17 mouse cellular contexts compared by ENCODE assay signal in genomic region chr1:130872912-130873311, GRCm38 (mm10). TPM values are rescaled to one million over a fixed set of nuclear protein-coding genes. Genes with fewer than 3 reads are reported as not detected.
A peak's percentile ranks its signal among the peaks of the same experiment; 100 is the strongest.
DNase-seq lines count a peak whose midpoint lies in the region; ATAC-seq lines count a peak whose summit lies in the region.
"Had no signal": no experiment of that assay in that cellular context is flagged by ENCODE, and none has a peak within 500 bp of the region (broad histone marks: within the 10 kb centered on the region; RNA-seq: fewer than 3 reads in every experiment).

No protein-coding gene starts in this region.

- peak; percentile 23 to 29 for DNase-seq in B cell, adult 2 months
- peak; percentile 46 for DNase-seq in MEL-GATA-1-ER (ENCODE audit: extremely low read depth, low read depth)
- no peak for DNase-seq in cerebellum, postnatal 25 days
- DNase-seq in right cerebral cortex, postnatal 14 days, result no peak
- no peak for DNase-seq in layer of hippocampus, postnatal 14 days (ENCODE audit: low spot score in 2 of 2)
- DNase-seq: adrenal gland, adult 2 months; adrenal gland, postnatal 36 days; cerebellum, adult 2 months; cerebellum, postnatal 10 days; gastrocnemius, postnatal 36 days; heart, adult 2 months; heart, postnatal 14 days had no signal

- peak; percentile 54; the same call in 1 of the 2 replicates for ATAC-seq in megakaryocyte, adult 5-6 weeks (ENCODE audit: poor library complexity, severe bottlenecking)
- ATAC-seq: forebrain, embryonic 15.5 days; hindbrain, embryonic 16.5 days; inflammation-experienced regulatory T-cells, adult 6 months had no signal

RNA-seq across cellular contexts. Expression of gene Fcmr, which starts 7.4 kb away (rescaled TPM):
- total RNA-seq in megakaryocyte, adult 5-6 weeks (2015), result 1.1 TPM in 1 of 2 replicates, not detected in the other
- total RNA-seq in megakaryocyte, adult 5-6 weeks (2017), result not detected in 2 replicates
- total RNA-seq in layer of hippocampus, postnatal 14 days (2021), result under 1 TPM in 1 of 2 experiments, not detected in 1; 0.46 TPM
- total RNA-seq: adrenal gland, postnatal 36 days; gastrocnemius, adult 8-10 months; gastrocnemius, postnatal 36 days had no signal

RNA-seq across cellular contexts. Expression of gene Il24, which starts 14.3 kb away (rescaled TPM):
- total RNA-seq in megakaryocyte, adult 5-6 weeks (2015), result not detected in 2 replicates
- total RNA-seq in megakaryocyte, adult 5-6 weeks (2017), result not detected in 2 replicates
- total RNA-seq in layer of hippocampus, postnatal 14 days (2021), result not detected
- total RNA-seq: adrenal gland, adult 2 months; adrenal gland, postnatal 36 days; gastrocnemius, adult 8-10 months; gastrocnemius, postnatal 36 days; heart, adult 2 months; heart, postnatal 14 days had no signal

RNA-seq across cellular contexts. Expression of gene Il20, which starts 38.3 kb away (rescaled TPM):
- not detected in 2 replicates for total RNA-seq in megakaryocyte, adult 5-6 weeks (2015)
- total RNA-seq in megakaryocyte, adult 5-6 weeks (2017), result not detected in 2 replicates
- not detected for total RNA-seq in layer of hippocampus, postnatal 14 days (2021)
- total RNA-seq: adrenal gland, adult 2 months; adrenal gland, postnatal 36 days; gastrocnemius, adult 8-10 months; gastrocnemius, postnatal 36 days; heart, adult 2 months; heart, postnatal 14 days had no signal

RNA-seq across cellular contexts. Expression of gene Pigr, which starts 46.4 kb away (rescaled TPM):
- total RNA-seq in megakaryocyte, adult 5-6 weeks (2015), result not detected in 2 replicates
- not detected in 2 replicates for total RNA-seq in megakaryocyte, adult 5-6 weeks (2017)
- total RNA-seq in layer of hippocampus, postnatal 14 days (2021), result not detected
- total RNA-seq: heart, adult 2 months had no signal

Comparison
In these comparisons a context has a peak if more than half of its experiments do, and no peak if none do; other contexts are left out.
1. DNase-seq: peak in B cell, adult 2 months (2 of 2) and MEL-GATA-1-ER (single experiment); none in cerebellum, postnatal 25 days (0 of 2), right cerebral cortex, postnatal 14 days (single experiment) and layer of hippocampus, postnatal 14 days (0 of 2).